Comparison of ENCODE assay signal across 11 mouse cellular contexts in the genomic region with DNA sequence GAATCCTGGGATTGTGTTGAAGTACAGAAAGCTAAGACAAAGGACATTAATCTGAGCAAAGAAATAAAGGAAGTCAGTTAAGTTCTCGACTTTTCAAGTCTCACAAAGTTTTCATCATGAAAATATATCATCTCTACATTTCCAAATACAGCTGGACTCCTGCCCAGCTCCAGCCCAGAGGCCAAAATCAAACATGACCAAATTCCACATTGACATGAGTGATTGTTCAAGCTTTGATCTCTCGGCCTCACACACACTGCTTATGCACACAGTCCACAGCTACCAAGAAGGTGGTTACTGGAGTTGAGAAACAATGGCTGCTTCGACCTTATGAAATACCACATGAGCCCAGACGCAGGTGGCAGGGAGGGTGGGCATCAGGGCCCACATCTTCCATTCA. TPM values are rescaled to one million over a fixed set of nuclear protein-coding genes. Genes with fewer than 3 reads are reported as not detected.
DNase-seq lines count a peak whose midpoint lies in the region; ATAC-seq and TF ChIP-seq lines count a peak whose summit lies in the region.
"Had no signal": no experiment of that assay in that cellular context is flagged by ENCODE, and none has a peak within 500 bp of the region (broad histone marks: within the 10 kb centered on the region; RNA-seq: fewer than 3 reads in every experiment).

No protein-coding gene starts in this region.

- H3K4me1 ChIP-seq in heart, embryonic 15.5 days (replicated peaks): peaks cover 100% of the 10 kb centered on the region
- peaks cover 57% of the 10 kb centered on the region for H3K4me1 ChIP-seq in hindbrain, postnatal 0 days (ENCODE audit: insufficient read depth, low read length)

- no peak overlapping the region for H3K4me3 ChIP-seq in heart, embryonic 15.5 days
- no peak overlapping the region for H3K4me3 ChIP-seq in hindbrain, postnatal 0 days (ENCODE audit: low read length)
- H3K4me3 ChIP-seq: hindbrain, embryonic 15.5 days had no signal

- no peak for DNase-seq in heart, adult 9 months (ENCODE audit: low spot score in 2 of 2)
- DNase-seq in adrenal gland, postnatal 25 days: peak; percentile 64
- no peak for DNase-seq in hindbrain, postnatal 0 days (ENCODE audit: low spot score)
- DNase-seq in lung, postnatal 10 days: peak; percentile 64
- no peak for DNase-seq in right cerebral cortex, postnatal 10 days (ENCODE audit: low spot score in 2 of 2)
- DNase-seq in urinary bladder, postnatal 36 days (ENCODE audit: low spot score in 2 of 2): no peak
- DNase-seq: cerebellum, postnatal 10 days had no signal

- H3K9me3 ChIP-seq in heart, embryonic 15.5 days (replicated peaks): no peaks in the 10 kb centered on the region
- H3K9me3 ChIP-seq in hindbrain, postnatal 0 days (ENCODE audit: low read length): no peaks in the 10 kb centered on the region
- H3K9me3 ChIP-seq: G1E; hindbrain, embryonic 15.5 days had no signal

- no peak for ATAC-seq in heart, embryonic 15.5 days (replicated peaks; ENCODE audit: insufficient number of reproducible peaks, insufficient read depth, low FRiP score, low read depth)
- no peak for ATAC-seq in hindbrain, postnatal 0 days
- no peak for ATAC-seq in megakaryocyte-erythroid progenitor cell, adult 5-6 weeks (replicated peaks; ENCODE audit: low FRiP score, low TSS enrichment, poor library complexity, severe bottlenecking)

- H3K4me2 ChIP-seq in heart, embryonic 15.5 days: peak overlapping the region; percentile 43
- H3K4me2 ChIP-seq in hindbrain, postnatal 0 days (ENCODE audit: low read depth, low read length): no peak overlapping the region
- H3K4me2 ChIP-seq: hindbrain, embryonic 15.5 days had no signal

- peak overlapping the region; percentile 77 for H3K27ac ChIP-seq in heart, embryonic 15.5 days
- H3K27ac ChIP-seq in hindbrain, postnatal 0 days: 0 out of 2 replicates have a peak overlapping the region, but pooled peaks have one; percentile 20
- H3K27ac ChIP-seq: hindbrain, embryonic 15.5 days had no signal

- no peaks in the 10 kb centered on the region for H3K27me3 ChIP-seq in heart, embryonic 15.5 days
- no peaks in the 10 kb centered on the region for H3K27me3 ChIP-seq in hindbrain, postnatal 0 days (ENCODE audit: insufficient read depth, low read length)
- H3K27me3 ChIP-seq: hindbrain, embryonic 15.5 days had no signal

- H3K36me3 ChIP-seq in heart, embryonic 15.5 days: no peaks in the 10 kb centered on the region
- no peaks in the 10 kb centered on the region for H3K36me3 ChIP-seq in hindbrain, postnatal 0 days (ENCODE audit: insufficient read depth, low read length)
- H3K36me3 ChIP-seq: hindbrain, embryonic 15.5 days had no signal

- H3K9ac ChIP-seq in heart, embryonic 15.5 days: 0 out of 2 replicates have a peak overlapping the region, but pooled peaks have one; percentile 2
- H3K9ac ChIP-seq in hindbrain, postnatal 0 days (replicated peaks; ENCODE audit: low read length): no peak overlapping the region
- H3K9ac ChIP-seq: hindbrain, embryonic 15.5 days had no signal

- 30% methylated on average over 4 of the region's 4 CpGs for WGBS in heart, embryonic 15.5 days
- WGBS in hindbrain, postnatal 0 days: 54% methylated on average over 4 of the region's 4 CpGs

- no peak for TF ChIP-seq CTCF in hindbrain, postnatal 0 days (IDR thresholded peaks at IDR 0.05; ENCODE audit: low read depth)

RNA-seq across cellular contexts. Expression of a gene that starts 14.0 kb away (rescaled TPM):
- 57.5 and 69.4 TPM in 2 replicates for polyA plus RNA-seq in heart, embryonic 15.5 days (2015; fragmentation: Nextera tagmentation; extraction: Ambion mirVana)
- 134 and 159 TPM in 2 replicates for total RNA-seq in adrenal gland, postnatal 25 days (2021)
- total RNA-seq in hindbrain, postnatal 0 days (2014; rRNA removed): 71.1 and 74.2 TPM in 2 replicates
- polyA plus RNA-seq in hindbrain, postnatal 0 days (2015; fragmentation: Nextera tagmentation; extraction: Ambion mirVana): 19.7 and 21.2 TPM in 2 replicates
- total RNA-seq in megakaryocyte-erythroid progenitor cell, adult 5-6 weeks (2014; fragmentation: Nextera tagmentation): 43.1 and 46.2 TPM in 2 replicates
- 37.1 and 42.6 TPM in 2 replicates for total RNA-seq in megakaryocyte-erythroid progenitor cell, adult 5-6 weeks (2017)

RNA-seq across cellular contexts. Expression of a gene that starts 54.5 kb away (rescaled TPM):
- polyA plus RNA-seq in heart, embryonic 15.5 days (2015; fragmentation: Nextera tagmentation; extraction: Ambion mirVana): 1.7 and 2.5 TPM in 2 replicates
- total RNA-seq in adrenal gland, postnatal 25 days (2021): 4.9 and 5.4 TPM in 2 replicates
- total RNA-seq in hindbrain, postnatal 0 days (2014; rRNA removed): 8.9 and 9.3 TPM in 2 replicates
- 10.2 and 11.1 TPM in 2 replicates for polyA plus RNA-seq in hindbrain, postnatal 0 days (2015; fragmentation: Nextera tagmentation; extraction: Ambion mirVana)
- 18.2 and 19.6 TPM in 2 replicates for total RNA-seq in megakaryocyte-erythroid progenitor cell, adult 5-6 weeks (2014; fragmentation: Nextera tagmentation)
- 20.0 and 31.3 TPM in 2 replicates for total RNA-seq in megakaryocyte-erythroid progenitor cell, adult 5-6 weeks (2017)

Comparison
In these comparisons a context has a peak if more than half of its experiments do, and no peak if none do; other contexts are left out.
1. DNase-seq: peak in adrenal gland, postnatal 25 days (single experiment) and lung, postnatal 10 days (single experiment); none in heart, adult 9 months (0 of 2), hindbrain, postnatal 0 days (single experiment), right cerebral cortex, postnatal 10 days (0 of 2) and urinary bladder, postnatal 36 days (0 of 2).